Mouse (Mus musculus) cerebellum, adult 9-11 months (tissue): ENCODE measurements around the gene Pgam5.

Experiments used
- DNase-seq: peaks from one replicate; pipeline ENCODE4 v3.0.0; 2022

Pgam5 gene

DNA sequence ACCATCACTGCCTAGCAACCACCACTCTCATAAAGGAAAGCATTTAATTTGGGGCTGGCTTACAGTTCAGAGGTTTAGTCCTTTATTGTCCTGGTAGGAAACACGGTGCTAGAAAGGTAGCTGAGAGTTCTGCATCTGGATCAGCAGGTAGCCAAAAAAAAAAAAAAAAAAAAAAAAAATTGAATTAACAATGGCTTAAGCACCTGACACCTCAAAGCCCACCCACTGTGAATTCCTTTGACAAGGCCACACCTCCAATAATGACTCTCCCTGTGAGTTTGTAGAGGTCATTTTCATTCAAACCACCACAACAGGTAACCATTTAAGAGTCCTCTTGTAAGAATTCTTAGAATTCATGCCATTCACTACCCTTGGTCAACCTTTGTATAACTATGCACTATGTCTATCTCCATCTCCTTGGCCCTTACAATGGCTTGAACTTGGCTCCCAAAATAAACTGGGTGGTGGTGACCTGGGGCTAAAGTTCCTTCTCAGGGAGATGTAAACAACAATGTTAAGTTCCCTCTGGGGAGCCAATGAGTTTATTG lies 42.3 kb downstream of the Pgam5 start:
- no peak for DNase-seq

DNA sequence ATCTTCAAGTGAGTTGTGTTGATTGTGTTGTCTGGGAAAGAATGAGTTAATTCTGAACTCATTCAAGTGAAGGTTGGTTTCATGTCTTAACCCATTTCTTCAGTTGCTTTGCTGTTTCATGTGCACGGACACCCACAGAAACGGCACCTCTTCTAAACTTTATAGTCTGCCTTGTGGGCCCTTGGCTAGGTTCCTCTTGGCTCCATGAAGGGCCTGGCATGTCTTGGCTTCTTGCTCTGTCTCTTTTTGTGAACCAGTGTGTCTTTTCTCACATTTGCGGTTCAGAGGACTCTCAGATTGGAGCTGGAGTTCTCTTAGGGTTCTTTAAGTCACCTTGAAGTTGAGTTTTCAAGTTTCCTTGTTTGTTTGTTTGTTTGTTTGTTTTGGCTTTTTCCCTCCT lies 44.7 kb downstream of the Pgam5 start:
- DNase-seq: no peak

DNA sequence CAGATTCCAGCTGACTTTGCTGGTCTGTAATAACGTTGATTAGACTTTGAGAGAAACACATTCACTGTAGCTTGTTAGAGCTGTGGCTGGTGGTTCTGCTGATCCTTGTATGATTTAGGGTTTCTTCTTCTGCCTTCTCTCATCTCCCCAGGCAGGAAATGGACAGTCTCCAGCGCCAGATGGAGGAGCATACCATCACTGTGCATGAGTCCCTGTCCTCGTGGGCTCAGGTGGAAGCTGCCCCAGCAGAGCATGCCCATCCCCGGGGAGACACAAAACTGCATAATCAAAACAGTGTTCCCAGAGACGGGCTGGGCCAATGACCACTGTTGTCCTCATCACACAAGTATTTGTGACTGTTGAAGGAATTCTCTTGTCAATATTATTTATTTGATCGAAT lies 47.0 kb downstream of the Pgam5 start:
- DNase-seq: peak; percentile 89

DNA sequence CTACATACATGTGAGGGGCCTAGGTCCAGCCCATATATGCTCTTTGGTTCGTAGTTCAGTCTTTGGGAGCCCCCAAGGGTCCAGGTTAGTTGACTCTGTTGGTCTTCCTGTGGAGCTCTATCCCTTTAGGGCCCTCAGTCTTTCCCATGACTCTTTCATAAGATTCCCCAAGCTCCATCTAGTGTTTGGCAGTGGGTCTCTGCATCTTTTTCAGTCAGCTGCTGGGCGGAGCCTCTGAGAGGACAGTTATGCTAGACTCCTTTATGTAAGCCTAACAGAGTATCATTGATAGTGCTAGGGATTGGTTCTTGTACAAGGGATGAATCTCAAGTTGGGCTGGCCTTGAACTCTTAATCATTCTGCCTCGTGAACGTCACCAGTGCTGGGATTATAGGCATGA lies 49.4 kb downstream of the Pgam5 start:
- DNase-seq: no peak

GRCm38 (mm10) chr5:110216780-110217179 lies 52.9 kb downstream of the Pgam5 start:
- no peak for DNase-seq

DNA sequence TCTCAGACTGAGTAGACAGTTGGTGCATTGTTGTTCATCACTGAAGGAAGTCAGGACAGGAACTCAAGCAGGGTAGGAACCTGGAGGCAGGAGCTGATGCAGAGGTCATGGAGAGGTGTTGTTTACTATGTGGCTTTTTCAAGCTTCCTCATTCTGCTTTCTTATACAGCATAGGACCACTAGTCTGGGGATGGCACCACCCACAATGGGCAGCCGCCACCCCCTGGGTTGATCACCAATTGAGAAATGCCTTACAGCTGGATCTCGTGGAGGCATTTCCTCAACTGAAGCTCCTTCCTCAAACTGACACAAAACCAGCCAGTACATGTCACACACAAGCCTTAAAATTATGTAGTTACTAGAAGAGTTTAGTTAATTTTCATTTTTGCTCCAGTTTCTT lies 58.4 kb downstream of the Pgam5 start:
- no peak for DNase-seq
